Mouse (Mus musculus): Measurements from ENCODE around the gene Btbd9.

Gene Btbd9

GRCm38 (mm10) chr17:30195591-30196183 lies 380.6 kb downstream of the Btbd9 start:
- DNase-seq, result peak; percentile 1

GRCm38 (mm10) chr17:30194629-30195445 lies 381.5 kb downstream of the Btbd9 start:
- DNase-seq, result peak; percentile 4

- DNase-seq, result peak; percentile 1
Measured at GRCm38 (mm10) chr17:30194091-30194490, 382.2 kb downstream of the Btbd9 start.

- no peak for DNase-seq
Measured at GRCm38 (mm10) chr17:30193615-30194014, 382.7 kb downstream of the Btbd9 start.

GRCm38 (mm10) chr17:30192416-30193005 lies 383.8 kb downstream of the Btbd9 start:
- DNase-seq, result no peak

GRCm38 (mm10) chr17:30191097-30191640 lies 385.1 kb downstream of the Btbd9 start:
- no peak for DNase-seq

- no peak for DNase-seq
Measured at GRCm38 (mm10) chr17:30188031-30188981, 388.0 kb downstream of the Btbd9 start.

GRCm38 (mm10) chr17:30187581-30187980 lies 388.7 kb downstream of the Btbd9 start:
- no peak for DNase-seq

GRCm38 (mm10) chr17:30187154-30187553 lies 389.1 kb downstream of the Btbd9 start:
- no peak for DNase-seq

- DNase-seq, result no peak
Measured at GRCm38 (mm10) chr17:30183561-30183960, 392.7 kb downstream of the Btbd9 start.

- DNase-seq, result no peak
Measured at GRCm38 (mm10) chr17:30182063-30182462, 394.2 kb downstream of the Btbd9 start.

- DNase-seq, result no peak
Measured at GRCm38 (mm10) chr17:30181554-30181953, 394.7 kb downstream of the Btbd9 start.

GRCm38 (mm10) chr17:30180197-30180596 lies 396.1 kb downstream of the Btbd9 start:
- no peak for DNase-seq

GRCm38 (mm10) chr17:30178402-30178801 lies 397.9 kb downstream of the Btbd9 start:
- no peak for DNase-seq

GRCm38 (mm10) chr17:30177435-30177834 lies 398.9 kb downstream of the Btbd9 start:
- DNase-seq, result no peak
